Mouse (Mus musculus) intestine, postnatal 0 days (tissue): ENCODE measurements at regions not wholly inside any gene's neighbourhood (a gene's known extent, or its start where the extent isn't known, plus 50 kb on each side); places are given as distances from the start of the nearest gene placed in this dataset.

Experiments
- ATAC-seq: fragments of 200-750 bp; cut with Nextera tagmentation; 2 replicates; pipeline ENCODE4 v1.8.0; 2017; ENCODE audit warnings: mild to moderate bottlenecking, moderate TSS enrichment, moderate library complexity
- H3K27ac ChIP-seq: fragments of 300-500 bp; sonication (generic); 2 replicates; pipeline ENCODE4 v1.5.1; 2014; ENCODE audit warnings: mild to moderate bottlenecking, low read depth, low read length, moderate library complexity
- H3K27me3 ChIP-seq: fragments of 300-500 bp; sonication (generic); replicated peaks from 2 replicates; pipeline ENCODE4 v1.6.1; 2014; ENCODE audit warnings: low read length, mixed read lengths; ENCODE audit not compliant: control insufficient read depth, insufficient read depth
- H3K36me3 ChIP-seq: fragments of 300-500 bp; sonication (generic); 2 replicates; pipeline ENCODE4 v1.6.1; 2014; ENCODE audit warnings: mild to moderate bottlenecking, moderate library complexity; ENCODE audit not compliant: control insufficient read depth, insufficient read depth
- H3K4me1 ChIP-seq: fragments of 300-500 bp; sonication (generic); replicated peaks from 2 replicates; pipeline ENCODE4 v1.6.1; 2014; ENCODE audit warnings: antibody characterized with exemption, low read length, mixed read lengths; ENCODE audit not compliant: control insufficient read depth, insufficient read depth
- H3K4me2 ChIP-seq: fragments of 300-500 bp; sonication (generic); replicated peaks from 2 replicates; pipeline ENCODE4 v1.6.1; 2014; ENCODE audit warnings: low read depth, mild to moderate bottlenecking, moderate library complexity
- H3K4me3 ChIP-seq: fragments of 300-500 bp; sonication (generic); 2 replicates; pipeline ENCODE4 v1.5.1; 2014; ENCODE audit warnings: low read depth, low read length
- H3K9ac ChIP-seq: fragments of 300-500 bp; sonication (generic); 2 replicates; pipeline ENCODE4 v1.6.1; 2014; ENCODE audit warnings: mild to moderate bottlenecking, low read depth, low read length
- H3K9me3 ChIP-seq: fragments of 300-500 bp; sonication (generic); 2 replicates; pipeline ENCODE4 v1.6.1; 2016; ENCODE audit warnings: mixed run types; ENCODE audit not compliant: control insufficient read depth
- CTCF ChIP-seq: sonication (generic); IDR thresholded peaks from 2 replicates; pipeline ENCODE4 v1.5.1; 2016; ENCODE audit warnings: low read depth, mild to moderate bottlenecking, control low read depth, antibody characterized with exemption, moderate library complexity
- WGBS: fragments of 180-500 bp; shearing (Covaris S2); extraction: QIAGEN DNeasy Blood & Tissue Kit; methylation state at CpG from one replicate; pipeline ENCODE4 v1.1.7; 2014; 5-methylcytosine and 5-hydroxymethylcytosine counted together

GRCm38 (mm10) chr10:96874646-96875045, 257.8 kb downstream of the Btg1 start:
- no peak for TF ChIP-seq CTCF
- Histone ChIP-seq H3K4me3 (no peak overlapping the region), H3K4me2 (no peak overlapping the region), H3K36me3 (no peaks in the 10 kb centered on the region), H3K9ac (no peak overlapping the region), H3K27me3 (no peaks in the 10 kb centered on the region), H3K27ac (no peak overlapping the region), H3K4me1 (no peaks in the 10 kb centered on the region), H3K9me3 (no peaks in the 10 kb centered on the region)
- ATAC-seq: no peak
- 97% methylated on average over 1 of the region's 1 CpGs for WGBS

GRCm38 (mm10) chr10:96875676-96876075, 258.9 kb downstream of the Btg1 start:
- ATAC-seq: no peak
- no peaks in the 10 kb centered on the region for H3K9me3 ChIP-seq
- no peaks in the 10 kb centered on the region for H3K36me3 ChIP-seq
- no peak for TF ChIP-seq CTCF
- no peak overlapping the region for H3K27ac ChIP-seq
- no peak overlapping the region for H3K9ac ChIP-seq
- H3K27me3 ChIP-seq: no peaks in the 10 kb centered on the region
- no peak overlapping the region for H3K4me3 ChIP-seq
- H3K4me2 ChIP-seq: no peak overlapping the region
- H3K4me1 ChIP-seq: no peaks in the 10 kb centered on the region
- whole genome bisulfite sequencing: 53% methylated on average over 3 of the region's 3 CpGs

GRCm38 (mm10) chr10:96879425-96879824, 262.6 kb downstream of the Btg1 start:
- Histone ChIP-seq H3K4me3 (no peak overlapping the region), H3K9ac (no peak overlapping the region), H3K4me1 (no peaks in the 10 kb centered on the region), H3K9me3 (no peaks in the 10 kb centered on the region), H3K4me2 (no peak overlapping the region), H3K27ac (no peak overlapping the region), H3K27me3 (no peaks in the 10 kb centered on the region), H3K36me3 (no peaks in the 10 kb centered on the region)
- WGBS: 89% methylated on average over 2 of the region's 2 CpGs
- no peak for TF ChIP-seq CTCF
- ATAC-seq: no peak

- Histone ChIP-seq H3K27me3 (no peaks in the 10 kb centered on the region), H3K9me3 (no peaks in the 10 kb centered on the region), H3K27ac (no peak overlapping the region), H3K4me2 (no peak overlapping the region), H3K36me3 (no peaks in the 10 kb centered on the region), H3K9ac (no peak overlapping the region), H3K4me3 (no peak overlapping the region), H3K4me1 (no peaks in the 10 kb centered on the region)
- no peak for ATAC-seq
- TF ChIP-seq CTCF: no peak
- WGBS: 77% methylated on average over 5 of the region's 5 CpGs
Measured at GRCm38 (mm10) chr10:96880771-96881170, 264.0 kb downstream of the Btg1 start.

GRCm38 (mm10) chr10:96881212-96881611, 264.4 kb downstream of the Btg1 start:
- TF ChIP-seq CTCF: no peak
- H3K4me1 ChIP-seq: no peaks in the 10 kb centered on the region
- no peaks in the 10 kb centered on the region for H3K36me3 ChIP-seq
- no peak for ATAC-seq
- no peaks in the 10 kb centered on the region for H3K27me3 ChIP-seq
- WGBS: 85% methylated on average over 5 of the region's 5 CpGs
- no peak overlapping the region for H3K4me2 ChIP-seq
- H3K4me3 ChIP-seq: no peak overlapping the region
- no peak overlapping the region for H3K9ac ChIP-seq
- H3K27ac ChIP-seq: no peak overlapping the region
- H3K9me3 ChIP-seq: no peaks in the 10 kb centered on the region

GRCm38 (mm10) chr10:96881660-96882059, 264.9 kb downstream of the Btg1 start:
- H3K4me2 ChIP-seq: no peak overlapping the region
- TF ChIP-seq CTCF: no peak
- H3K36me3 ChIP-seq: no peaks in the 10 kb centered on the region
- H3K4me3 ChIP-seq: no peak overlapping the region
- no peak overlapping the region for H3K9ac ChIP-seq
- H3K9me3 ChIP-seq: no peaks in the 10 kb centered on the region
- no peaks in the 10 kb centered on the region for H3K4me1 ChIP-seq
- WGBS: 80% methylated on average over 2 of the region's 2 CpGs
- no peak overlapping the region for H3K27ac ChIP-seq
- H3K27me3 ChIP-seq: no peaks in the 10 kb centered on the region
- no peak for ATAC-seq

GRCm38 (mm10) chr10:96901150-96901549, 284.3 kb downstream of the Btg1 start:
- no peak overlapping the region for H3K4me2 ChIP-seq
- no peaks in the 10 kb centered on the region for H3K9me3 ChIP-seq
- no peak overlapping the region for H3K9ac ChIP-seq
- H3K4me1 ChIP-seq: no peaks in the 10 kb centered on the region
- no peak for ATAC-seq
- H3K36me3 ChIP-seq: no peaks in the 10 kb centered on the region
- no peak for TF ChIP-seq CTCF
- H3K4me3 ChIP-seq: no peak overlapping the region
- no peak overlapping the region for H3K27ac ChIP-seq
- 69% methylated on average over 1 of the region's 1 CpGs for whole genome bisulfite sequencing
- H3K27me3 ChIP-seq: no peaks in the 10 kb centered on the region
